ENCODE assay signal across 21 mouse cellular contexts in genomic region chr6:134161040-134161439, GRCm38 (mm10).
DNase-seq lines count a peak whose midpoint lies in the region; ATAC-seq and TF ChIP-seq lines count a peak whose summit lies in the region.
"Had no signal": no experiment of that assay in that cellular context is flagged by ENCODE, and none has a peak within 500 bp of the region (broad histone marks: within the 10 kb centered on the region; RNA-seq: fewer than 3 reads in every experiment).

No protein-coding gene starts in this region.

- 0 out of 2 replicates have a peak, but pooled peaks have one; percentile 52 for ATAC-seq in liver, embryonic 12.5 days
- peak; percentile 68 for ATAC-seq in limb, embryonic 12.5 days (ENCODE audit: insufficient number of reproducible peaks, insufficient read depth, low FRiP score, low TSS enrichment, low read depth)
- ATAC-seq in liver, postnatal 0 days, result peak; percentile 78
- ATAC-seq in inflammation-experienced regulatory T-cells, adult 6 months, result no peak
- ATAC-seq: forebrain, embryonic 13.5 days had no signal

- no peaks in the 10 kb centered on the region for H3K9me3 ChIP-seq in liver, embryonic 12.5 days (replicated peaks)
- no peaks in the 10 kb centered on the region for H3K9me3 ChIP-seq in limb, embryonic 12.5 days
- no peaks in the 10 kb centered on the region for H3K9me3 ChIP-seq in liver, postnatal 0 days (ENCODE audit: low read length)
- H3K9me3 ChIP-seq: embryonic facial prominence, embryonic 12.5 days; forebrain, embryonic 13.5 days; kidney, embryonic 15.5 days; liver, embryonic 15.5 days; megakaryocyte, embryonic 14.5 days had no signal

- no peaks in the 10 kb centered on the region for H3K27me3 ChIP-seq in liver, embryonic 12.5 days (replicated peaks)
- no peaks in the 10 kb centered on the region for H3K27me3 ChIP-seq in limb, embryonic 12.5 days
- H3K27me3 ChIP-seq in liver, postnatal 0 days (ENCODE audit: insufficient read depth, low read length), result no peaks in the 10 kb centered on the region
- H3K27me3 ChIP-seq: embryonic facial prominence, embryonic 12.5 days; forebrain, embryonic 13.5 days; kidney, embryonic 15.5 days; liver, embryonic 15.5 days; megakaryocyte, embryonic 14.5 days had no signal

- no peak for TF ChIP-seq CTCF in liver, postnatal 0 days (IDR thresholded peaks at IDR 0.05; ENCODE audit: low read depth)

- no peak for DNase-seq in liver
- DNase-seq in liver, postnatal 0 days, result no peak
- DNase-seq in yolk sac, embryonic 10.5 days (ENCODE audit: low spot score), result peak; percentile 69
- DNase-seq in right cerebral cortex, adult 18-20 months, result no peak
- DNase-seq: cerebellum, adult 9-10 months; gastrocnemius, postnatal 10 days; kidney, postnatal 4 days; layer of hippocampus, adult 9-11 months; midbrain, embryonic 14.5 days; right cerebral cortex, postnatal 4 days; thymus, adult 18-20 months had no signal

- H3K4me2 ChIP-seq in liver, embryonic 12.5 days, result no peak overlapping the region
- H3K4me2 ChIP-seq in limb, embryonic 12.5 days, result 0 out of 2 replicates have a peak overlapping the region, but pooled peaks have one; percentile 1
- no peak overlapping the region for H3K4me2 ChIP-seq in liver, postnatal 0 days (ENCODE audit: low read depth, low read length)
- H3K4me2 ChIP-seq: embryonic facial prominence, embryonic 12.5 days; forebrain, embryonic 13.5 days; kidney, embryonic 15.5 days; liver, embryonic 15.5 days had no signal

- no peak overlapping the region for H3K4me3 ChIP-seq in liver, embryonic 12.5 days
- H3K4me3 ChIP-seq in limb, embryonic 12.5 days (replicated peaks), result no peak overlapping the region
- no peak overlapping the region for H3K4me3 ChIP-seq in liver, postnatal 0 days (ENCODE audit: low read depth, low read length)
- H3K4me3 ChIP-seq: embryonic facial prominence, embryonic 12.5 days; erythroblast, embryonic 14.5 days; forebrain, embryonic 13.5 days; kidney, embryonic 15.5 days; left cerebral cortex, adult 2 months; liver, embryonic 15.5 days; megakaryocyte, embryonic 14.5 days had no signal

- 64% methylated on average over 13 of the region's 13 CpGs for WGBS in liver, embryonic 12.5 days (ENCODE audit: insufficient replicate concordance)
- WGBS in limb, embryonic 12.5 days, result 50% methylated on average over 13 of the region's 13 CpGs
- 56% methylated on average over 13 of the region's 13 CpGs for WGBS in liver, postnatal 0 days (ENCODE audit: insufficient replicate concordance)

- no peak overlapping the region for H3K27ac ChIP-seq in liver, embryonic 12.5 days
- H3K27ac ChIP-seq in limb, embryonic 12.5 days, result no peak overlapping the region
- no peak overlapping the region for H3K27ac ChIP-seq in liver, postnatal 0 days (ENCODE audit: low read depth)
- H3K27ac ChIP-seq: embryonic facial prominence, embryonic 12.5 days; forebrain, embryonic 13.5 days; kidney, embryonic 15.5 days; left cerebral cortex, adult 2 months; liver, embryonic 15.5 days had no signal

- peaks cover 44% of the 10 kb centered on the region for H3K4me1 ChIP-seq in liver, embryonic 12.5 days
- peaks cover 28% of the 10 kb centered on the region for H3K4me1 ChIP-seq in limb, embryonic 12.5 days (replicated peaks)
- peaks cover 9% of the 10 kb centered on the region; the same call in 1 of the 2 replicates for H3K4me1 ChIP-seq in liver, postnatal 0 days (ENCODE audit: insufficient read depth)

- H3K36me3 ChIP-seq in liver, embryonic 12.5 days, result peaks cover 14% of the 10 kb centered on the region
- no peaks in the 10 kb centered on the region; the same call in 1 of the 2 replicates for H3K36me3 ChIP-seq in limb, embryonic 12.5 days
- H3K36me3 ChIP-seq in liver, postnatal 0 days (replicated peaks; ENCODE audit: insufficient read depth, low read length), result peaks cover 7% of the 10 kb centered on the region; the same call in 1 of the 2 replicates
- H3K36me3 ChIP-seq: liver, embryonic 15.5 days had no signal

- TF ChIP-seq EP300 in liver, postnatal 0 days (IDR thresholded peaks at IDR 0.05; ENCODE audit: low read depth), result no peak

- H3K9ac ChIP-seq in liver, embryonic 12.5 days, result no peak overlapping the region
- no peak overlapping the region for H3K9ac ChIP-seq in limb, embryonic 12.5 days (replicated peaks)
- no peak overlapping the region for H3K9ac ChIP-seq in liver, postnatal 0 days (replicated peaks)
- H3K9ac ChIP-seq: embryonic facial prominence, embryonic 12.5 days; forebrain, embryonic 13.5 days; kidney, embryonic 15.5 days; liver, embryonic 15.5 days had no signal
